Mouse (Mus musculus): Measurements from ENCODE around the gene Arhgap8. TPM values are rescaled to one million over a fixed set of nuclear protein-coding genes. Genes with fewer than 3 reads are reported as not detected.

Gene Arhgap8
- polyA plus RNA-seq, 2 experiments: 0.22 to 0.29 TPM

DNA sequence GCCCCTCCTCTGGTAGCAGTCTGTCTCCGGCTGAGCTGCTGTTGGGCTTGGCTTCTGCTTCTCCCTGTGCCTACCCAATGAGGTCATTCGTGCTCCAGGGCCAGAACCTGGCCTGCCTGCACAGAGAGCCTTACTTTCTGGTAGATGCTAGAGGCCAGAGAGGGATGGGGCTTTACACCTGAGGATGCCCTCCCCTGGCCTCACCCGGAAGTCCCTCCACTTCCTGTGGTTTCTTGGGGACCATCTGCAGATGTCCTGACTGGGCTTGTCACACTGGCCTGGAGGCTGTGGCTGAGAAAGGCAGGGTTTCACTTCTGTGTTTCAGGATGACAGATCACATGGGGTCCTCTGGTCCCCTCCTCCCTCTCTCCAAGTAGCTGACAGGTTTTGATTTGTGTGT is 34.4 kb upstream of the Arhgap8 start:
- Histone ChIP-seq H3K27me3 (ENCODE audit: control insufficient read depth, insufficient read depth, low read length) (no peaks in the 10 kb centered on the region), H3K4me3 (ENCODE audit: insufficient read depth in 1 of 2, low read depth in 2 of 2, low read length in 2 of 2) (no peak overlapping the region), H3K36me3 (replicated peaks; ENCODE audit: control insufficient read depth, insufficient read depth, low read depth) (no peaks in the 10 kb centered on the region), H3K9me3 (ENCODE audit: control insufficient read depth, low read length) (no peaks in the 10 kb centered on the region), H3K4me1 (replicated peaks; ENCODE audit: control insufficient read depth in 2 of 2, insufficient read depth in 2 of 2, low read length in 1 of 2) (peaks cover 0 to 2% of the 10 kb centered on the region in 2 experiments; a peak in 1 of 4 replicates), H3K9ac (replicated peaks) (no peak overlapping the region), H3K27ac (no peak overlapping the region), H3K4me2 (ENCODE audit: low read depth) (no peak overlapping the region)
- DNase-seq (ENCODE audit: low read depth in 3 of 3, low spot score in 3 of 3) (no peak), ATAC-seq (ENCODE audit: insufficient read depth) (no peak)
- no peak for TF ChIP-seq CTCF (IDR thresholded peaks at IDR 0.05; ENCODE audit: low read depth)
- no peak for TF ChIP-seq EP300 (IDR thresholded peaks at IDR 0.05; ENCODE audit: low read depth)
- 18% methylated on average over 3 of the region's 3 CpGs for WGBS (ENCODE audit: insufficient replicate concordance)

DNA sequence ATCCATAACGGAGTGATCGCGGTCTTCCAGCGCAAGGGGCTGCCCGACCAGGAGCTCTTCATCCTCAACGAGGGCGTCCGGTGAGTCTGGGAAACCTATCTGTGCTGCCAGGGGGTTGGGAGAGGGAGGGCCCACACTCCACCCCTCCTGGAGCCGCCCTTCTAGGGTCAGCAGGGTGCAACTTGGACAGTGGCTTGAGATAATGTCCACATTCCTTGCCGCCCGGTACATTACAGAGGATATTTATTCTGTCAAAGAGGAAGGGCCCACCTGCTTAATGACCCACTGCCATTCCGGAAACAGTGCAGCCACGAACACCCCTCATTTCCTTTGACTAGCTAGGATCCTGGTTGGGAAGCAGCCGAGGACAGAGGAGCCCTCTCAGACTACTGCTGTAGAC is 31.9 kb upstream of the Arhgap8 start:
- Histone ChIP-seq H3K4me2 (ENCODE audit: low read depth) (no peak overlapping the region), H3K27ac (no peak overlapping the region), H3K27me3 (ENCODE audit: control insufficient read depth, insufficient read depth, low read length) (no peaks in the 10 kb centered on the region), H3K9me3 (ENCODE audit: control insufficient read depth, low read length) (no peaks in the 10 kb centered on the region), H3K9ac (replicated peaks) (no peak overlapping the region), H3K4me3 (ENCODE audit: insufficient read depth in 1 of 2, low read depth in 2 of 2, low read length in 2 of 2) (no peak overlapping the region), H3K4me1 (replicated peaks; ENCODE audit: control insufficient read depth in 2 of 2, insufficient read depth in 2 of 2, low read length in 1 of 2) (no peaks in the 10 kb centered on the region), H3K36me3 (replicated peaks; ENCODE audit: control insufficient read depth, insufficient read depth, low read depth) (no peaks in the 10 kb centered on the region)
- ATAC-seq (ENCODE audit: insufficient read depth) (no peak), DNase-seq (ENCODE audit: low read depth in 3 of 3, low spot score in 3 of 3) (no peak)
- 74% methylated on average over 14 of the region's 14 CpGs for WGBS (ENCODE audit: insufficient replicate concordance)
- TF ChIP-seq CTCF (IDR thresholded peaks at IDR 0.05; ENCODE audit: low read depth): no peak
- no peak for TF ChIP-seq EP300 (IDR thresholded peaks at IDR 0.05; ENCODE audit: low read depth)

DNA sequence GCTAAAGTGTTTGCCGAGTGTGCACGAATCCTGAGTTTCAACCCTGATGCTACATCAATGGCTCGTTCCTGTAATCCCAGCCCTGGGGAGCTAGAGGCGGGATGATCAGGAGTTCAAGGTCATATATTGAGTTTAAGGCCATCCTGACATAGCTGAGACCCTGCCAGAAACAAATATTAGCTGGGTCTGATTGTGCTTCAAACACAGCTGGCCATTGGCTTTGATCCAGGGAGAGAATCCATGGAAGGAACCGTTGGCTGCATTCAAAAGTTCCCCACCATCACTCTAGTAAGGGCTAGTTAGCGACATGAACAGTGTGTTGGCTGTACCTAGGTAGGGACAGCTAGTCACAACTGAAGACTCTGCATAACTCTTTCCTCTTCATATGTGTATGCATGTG is 30.5 kb upstream of the Arhgap8 start:
- no peaks in the 10 kb centered on the region for H3K27me3 ChIP-seq (ENCODE audit: control insufficient read depth, insufficient read depth, low read length)
- 69% methylated on average over 6 of the region's 6 CpGs for WGBS (ENCODE audit: insufficient replicate concordance)

DNA sequence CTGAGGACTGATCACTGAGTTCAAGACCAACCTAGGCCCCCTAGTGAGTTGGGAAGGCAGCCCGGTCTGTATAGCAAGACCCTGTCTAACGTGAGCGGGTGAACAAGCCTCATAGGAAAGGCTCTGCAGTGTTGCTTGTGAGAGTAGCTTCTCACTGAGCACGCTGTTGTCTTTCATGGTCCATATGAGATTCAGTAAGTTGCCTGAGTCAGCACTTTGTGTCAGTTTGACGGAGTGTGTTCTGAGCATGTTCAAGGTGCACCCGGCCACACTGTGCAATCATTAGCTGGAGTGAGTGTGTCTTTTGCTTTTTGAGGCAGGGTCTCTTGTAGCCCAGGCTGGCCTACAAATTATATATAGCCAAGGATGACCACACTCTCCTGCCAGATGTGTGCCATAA is 28.3 kb upstream of the Arhgap8 start:
- 79% methylated on average over 6 of the region's 6 CpGs for WGBS (ENCODE audit: insufficient replicate concordance)

More for the DNA sequence above, 30.5 kb upstream of the Arhgap8 start:
- Histone ChIP-seq H3K4me3 (ENCODE audit: insufficient read depth in 1 of 2, low read depth in 2 of 2, low read length in 2 of 2) (no peak overlapping the region), H3K9me3 (ENCODE audit: control insufficient read depth, low read length) (no peaks in the 10 kb centered on the region), H3K4me1 (replicated peaks; ENCODE audit: control insufficient read depth in 2 of 2, insufficient read depth in 2 of 2, low read length in 1 of 2) (no peaks in the 10 kb centered on the region), H3K4me2 (ENCODE audit: low read depth) (no peak overlapping the region), H3K36me3 (replicated peaks; ENCODE audit: control insufficient read depth, insufficient read depth, low read depth) (no peaks in the 10 kb centered on the region), H3K27ac (no peak overlapping the region), H3K9ac (replicated peaks) (no peak overlapping the region)
- DNase-seq (ENCODE audit: low read depth in 3 of 3, low spot score in 3 of 3) (no peak), ATAC-seq (ENCODE audit: insufficient read depth) (no peak)
- TF ChIP-seq CTCF (IDR thresholded peaks at IDR 0.05; ENCODE audit: low read depth) (no peak), EP300 (IDR thresholded peaks at IDR 0.05; ENCODE audit: low read depth) (no peak)

DNA sequence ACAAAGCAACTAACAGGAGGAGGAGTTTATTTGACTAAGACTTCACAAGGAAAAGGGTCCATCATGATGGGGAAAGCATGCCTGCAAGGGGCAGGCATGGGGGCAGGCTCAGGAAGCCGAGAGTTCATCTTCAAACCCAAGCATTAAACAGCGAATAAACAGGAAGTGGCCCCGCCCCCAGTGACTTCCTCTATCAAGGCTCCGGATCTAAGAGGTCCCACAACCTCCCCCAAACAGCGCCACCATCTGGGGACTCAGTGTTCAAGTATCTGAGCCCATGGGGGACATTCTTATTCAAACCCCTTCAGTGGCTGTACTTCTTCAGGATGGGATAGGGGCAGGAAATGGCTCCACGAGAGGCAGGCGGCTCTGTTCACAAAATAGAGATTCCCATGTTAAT is 27.2 kb upstream of the Arhgap8 start:
- WGBS (ENCODE audit: insufficient replicate concordance): 60% methylated on average over 7 of the region's 7 CpGs

More for the DNA sequence above, 28.3 kb upstream of the Arhgap8 start:
- H3K4me3 ChIP-seq (ENCODE audit: insufficient read depth in 1 of 2, low read depth in 2 of 2, low read length in 2 of 2): no peak overlapping the region
- H3K9ac ChIP-seq (replicated peaks): no peak overlapping the region
- no peak overlapping the region for H3K27ac ChIP-seq
- no peaks in the 10 kb centered on the region for H3K9me3 ChIP-seq (ENCODE audit: control insufficient read depth, low read length)
- no peak for ATAC-seq (ENCODE audit: insufficient read depth)
- H3K4me2 ChIP-seq (ENCODE audit: low read depth): no peak overlapping the region
- no peaks in the 10 kb centered on the region for H3K4me1 ChIP-seq (replicated peaks; ENCODE audit: control insufficient read depth in 2 of 2, insufficient read depth in 2 of 2, low read length in 1 of 2)
- TF ChIP-seq EP300 (IDR thresholded peaks at IDR 0.05; ENCODE audit: low read depth) (no peak), CTCF (IDR thresholded peaks at IDR 0.05; ENCODE audit: low read depth) (no peak)
- no peaks in the 10 kb centered on the region for H3K36me3 ChIP-seq (replicated peaks; ENCODE audit: control insufficient read depth, insufficient read depth, low read depth)
- no peaks in the 10 kb centered on the region for H3K27me3 ChIP-seq (ENCODE audit: control insufficient read depth, insufficient read depth, low read length)
- no peak for DNase-seq (ENCODE audit: low read depth in 3 of 3, low spot score in 3 of 3)

More for the DNA sequence above, 27.2 kb upstream of the Arhgap8 start:
- Histone ChIP-seq H3K27ac (no peak overlapping the region), H3K36me3 (replicated peaks; ENCODE audit: control insufficient read depth, insufficient read depth, low read depth) (no peaks in the 10 kb centered on the region), H3K27me3 (ENCODE audit: control insufficient read depth, insufficient read depth, low read length) (no peaks in the 10 kb centered on the region), H3K4me3 (ENCODE audit: insufficient read depth in 1 of 2, low read depth in 2 of 2, low read length in 2 of 2) (no peak overlapping the region), H3K9ac (replicated peaks) (no peak overlapping the region), H3K9me3 (ENCODE audit: control insufficient read depth, low read length) (no peaks in the 10 kb centered on the region), H3K4me1 (replicated peaks; ENCODE audit: control insufficient read depth in 2 of 2, insufficient read depth in 2 of 2, low read length in 1 of 2) (no peaks in the 10 kb centered on the region), H3K4me2 (ENCODE audit: low read depth) (no peak overlapping the region)
- ATAC-seq (ENCODE audit: insufficient read depth) (no peak), DNase-seq (ENCODE audit: low read depth in 3 of 3, low spot score in 3 of 3) (no peak)
- no peak for TF ChIP-seq CTCF (IDR thresholded peaks at IDR 0.05; ENCODE audit: low read depth)
- no peak for TF ChIP-seq EP300 (IDR thresholded peaks at IDR 0.05; ENCODE audit: low read depth)
